Mouse (Mus musculus): ENCODE data around the gene Loxl3. TPM values are rescaled to one million over a fixed set of nuclear protein-coding genes. Genes with fewer than 3 reads are reported as not detected.

The Loxl3 gene
- polyA plus RNA-seq, 1 experiment from 2014 or later, result 10.5 TPM

GRCm38 (mm10) chr6:83023008-83023407 lies 11.0 kb upstream of the Loxl3 start:
- DNase-seq (ENCODE audit: low spot score), result no peak
- Histone ChIP-seq H3K4me3 (no peak overlapping the region), H3K27ac (no peak overlapping the region), H3K4me1 (replicated peaks) (peaks cover 8% of the 10 kb centered on the region; the same call in 1 of the 2 replicates), H3K9me3 (no peaks in the 10 kb centered on the region), H3K27me3 (ENCODE audit: insufficient read depth, poor library complexity, severe bottlenecking) (peaks cover 16% of the 10 kb centered on the region), H3K36me3 (no peaks in the 10 kb centered on the region)
- 90% methylated on average over 9 of the region's 9 CpGs for WGBS

GRCm38 (mm10) chr6:83023786-83024185 lies 10.2 kb upstream of the Loxl3 start:
- Histone ChIP-seq H3K27me3 (ENCODE audit: insufficient read depth, poor library complexity, severe bottlenecking) (peaks cover 24% of the 10 kb centered on the region), H3K9me3 (no peaks in the 10 kb centered on the region), H3K4me3 (no peak overlapping the region), H3K4me1 (replicated peaks) (peaks cover 8% of the 10 kb centered on the region; the same call in 1 of the 2 replicates), H3K36me3 (no peaks in the 10 kb centered on the region), H3K27ac (no peak overlapping the region)
- 95% methylated on average over 2 of the region's 2 CpGs for WGBS
- DNase-seq (ENCODE audit: low spot score), result no peak

- Histone ChIP-seq H3K27ac (no peak overlapping the region), H3K4me3 (no peak overlapping the region), H3K36me3 (no peaks in the 10 kb centered on the region), H3K9me3 (no peaks in the 10 kb centered on the region), H3K4me1 (replicated peaks) (peaks cover 8% of the 10 kb centered on the region; the same call in 1 of the 2 replicates), H3K27me3 (ENCODE audit: insufficient read depth, poor library complexity, severe bottlenecking) (peaks cover 30% of the 10 kb centered on the region)
- WGBS, result 71% methylated on average over 4 of the region's 4 CpGs
- no peak for DNase-seq (ENCODE audit: low spot score)
Measured at GRCm38 (mm10) chr6:83024421-83024820, 9.6 kb upstream of the Loxl3 start.

- peaks cover 14% of the 10 kb centered on the region; the same call in 1 of the 2 replicates for H3K4me1 ChIP-seq (replicated peaks)
- no peaks in the 10 kb centered on the region for H3K9me3 ChIP-seq
- H3K36me3 ChIP-seq, result no peaks in the 10 kb centered on the region
- H3K27me3 ChIP-seq (ENCODE audit: insufficient read depth, poor library complexity, severe bottlenecking), result peaks cover 38% of the 10 kb centered on the region
- H3K27ac ChIP-seq, result no peak overlapping the region
- WGBS, result 91% methylated on average over 4 of the region's 4 CpGs
- no peak for DNase-seq (ENCODE audit: low spot score)
- H3K4me3 ChIP-seq, result no peak overlapping the region
Measured at GRCm38 (mm10) chr6:83025221-83025620, 8.8 kb upstream of the Loxl3 start.

- Histone ChIP-seq H3K9me3 (no peaks in the 10 kb centered on the region), H3K27me3 (ENCODE audit: insufficient read depth, poor library complexity, severe bottlenecking) (peaks cover 59% of the 10 kb centered on the region), H3K27ac (no peak overlapping the region), H3K36me3 (no peaks in the 10 kb centered on the region), H3K4me1 (replicated peaks) (peaks cover 24% of the 10 kb centered on the region), H3K4me3 (no peak overlapping the region)
- no peak for DNase-seq (ENCODE audit: low spot score)
- WGBS, result 64% methylated on average over 8 of the region's 8 CpGs
Measured at GRCm38 (mm10) chr6:83027293-83027692, 6.7 kb upstream of the Loxl3 start.

- WGBS, result 49% methylated on average over 8 of the region's 9 CpGs
- peaks cover 28% of the 10 kb centered on the region for H3K4me1 ChIP-seq (replicated peaks)
- no peak overlapping the region for H3K4me3 ChIP-seq
- H3K27ac ChIP-seq, result no peak overlapping the region
- H3K36me3 ChIP-seq, result no peaks in the 10 kb centered on the region
- peaks cover 63% of the 10 kb centered on the region for H3K27me3 ChIP-seq (ENCODE audit: insufficient read depth, poor library complexity, severe bottlenecking)
- no peak for DNase-seq (ENCODE audit: low spot score)
- no peaks in the 10 kb centered on the region for H3K9me3 ChIP-seq
Measured at GRCm38 (mm10) chr6:83027706-83028105, 6.3 kb upstream of the Loxl3 start.

- Histone ChIP-seq H3K27ac (no peak overlapping the region), H3K36me3 (no peaks in the 10 kb centered on the region), H3K9me3 (no peaks in the 10 kb centered on the region), H3K4me3 (no peak overlapping the region), H3K4me1 (replicated peaks) (peaks cover 48% of the 10 kb centered on the region), H3K27me3 (ENCODE audit: insufficient read depth, poor library complexity, severe bottlenecking) (peaks cover 73% of the 10 kb centered on the region)
- 13% methylated on average over 10 of the region's 10 CpGs for WGBS
- DNase-seq (ENCODE audit: low spot score), result no peak
Measured at GRCm38 (mm10) chr6:83029777-83030176, 4.2 kb upstream of the Loxl3 start.

- WGBS, result 52% methylated on average over 7 of the region's 7 CpGs
- H3K36me3 ChIP-seq, result no peaks in the 10 kb centered on the region
- H3K27me3 ChIP-seq (ENCODE audit: insufficient read depth, poor library complexity, severe bottlenecking), result peaks cover 84% of the 10 kb centered on the region
- no peak overlapping the region for H3K27ac ChIP-seq
- no peak for DNase-seq (ENCODE audit: low spot score)
- H3K4me3 ChIP-seq, result no peak overlapping the region
- H3K4me1 ChIP-seq (replicated peaks), result peaks cover 57% of the 10 kb centered on the region
- no peaks in the 10 kb centered on the region for H3K9me3 ChIP-seq
Measured at GRCm38 (mm10) chr6:83031111-83031510, 2.9 kb upstream of the Loxl3 start.

GRCm38 (mm10) chr6:83031921-83032590 lies 1.9 kb upstream of the Loxl3 start:
- H3K27ac ChIP-seq, result peak overlapping the region; percentile 84; the same call in 1 of the 2 replicates
- peak overlapping the region; percentile 69 for H3K4me3 ChIP-seq
- H3K9me3 ChIP-seq, result no peaks in the 10 kb centered on the region
- H3K27me3 ChIP-seq (ENCODE audit: insufficient read depth, poor library complexity, severe bottlenecking), result peaks cover 85% of the 10 kb centered on the region
- WGBS, result 14% methylated on average over 18 of the region's 18 CpGs
- DNase-seq (ENCODE audit: low spot score), result no peak
- H3K36me3 ChIP-seq, result no peaks in the 10 kb centered on the region
- peaks cover 57% of the 10 kb centered on the region for H3K4me1 ChIP-seq (replicated peaks)

GRCm38 (mm10) chr6:83032769-83033191 lies 1.2 kb upstream of the Loxl3 start:
- peak overlapping the region; percentile 84 for H3K27ac ChIP-seq
- no peaks in the 10 kb centered on the region for H3K36me3 ChIP-seq
- peak overlapping the region; percentile 69 for H3K4me3 ChIP-seq
- peak; percentile 68 for DNase-seq (ENCODE audit: low spot score)
- H3K4me1 ChIP-seq (replicated peaks), result peaks cover 50% of the 10 kb centered on the region
- H3K9me3 ChIP-seq, result no peaks in the 10 kb centered on the region
- H3K27me3 ChIP-seq (ENCODE audit: insufficient read depth, poor library complexity, severe bottlenecking), result peaks cover 85% of the 10 kb centered on the region
- under 1% methylated on average over 31 of the region's 31 CpGs for WGBS

- Histone ChIP-seq H3K9me3 (no peaks in the 10 kb centered on the region), H3K36me3 (no peaks in the 10 kb centered on the region), H3K27ac (peak overlapping the region; percentile 84), H3K27me3 (ENCODE audit: insufficient read depth, poor library complexity, severe bottlenecking) (peaks cover 72% of the 10 kb centered on the region), H3K4me3 (peak overlapping the region; percentile 69), H3K4me1 (replicated peaks) (peaks cover 60% of the 10 kb centered on the region)
- no peak for DNase-seq (ENCODE audit: low spot score)
- 10% methylated on average over 5 of the region's 5 CpGs for WGBS
Measured at GRCm38 (mm10) chr6:83034463-83035055, 586 bp downstream of the Loxl3 start.

- Histone ChIP-seq H3K9me3 (no peaks in the 10 kb centered on the region), H3K27ac (no peak overlapping the region), H3K27me3 (ENCODE audit: insufficient read depth, poor library complexity, severe bottlenecking) (peaks cover 46% of the 10 kb centered on the region), H3K4me3 (no peak overlapping the region), H3K36me3 (no peaks in the 10 kb centered on the region), H3K4me1 (replicated peaks) (peaks cover 45% of the 10 kb centered on the region)
- 79% methylated on average over 8 of the region's 8 CpGs for WGBS
- no peak for DNase-seq (ENCODE audit: low spot score)
Measured at GRCm38 (mm10) chr6:83037188-83037587, 3.2 kb downstream of the Loxl3 start.

GRCm38 (mm10) chr6:83038496-83039012 lies 4.6 kb downstream of the Loxl3 start:
- Histone ChIP-seq H3K9me3 (no peaks in the 10 kb centered on the region), H3K4me1 (replicated peaks) (peaks cover 37% of the 10 kb centered on the region), H3K36me3 (no peaks in the 10 kb centered on the region), H3K27ac (peak overlapping the region; percentile 67), H3K4me3 (peak overlapping the region; percentile 39), H3K27me3 (ENCODE audit: insufficient read depth, poor library complexity, severe bottlenecking) (peaks cover 40% of the 10 kb centered on the region)
- 9% methylated on average over 24 of the region's 24 CpGs for WGBS
- DNase-seq (ENCODE audit: low spot score), result peak; percentile 93
